Mouse (Mus musculus) limb, embryonic 11.5 days (tissue): ENCODE data around the gene Snx13. TPM values are rescaled to one million over a fixed set of nuclear protein-coding genes. Genes with fewer than 3 reads are reported as not detected.

ENCODE experiments used
- ATAC-seq: fragments of 200-750 bp; cut with Nextera tagmentation; 2 replicates; pipeline ENCODE4 v1.8.0; 2017; ENCODE audit warnings: low read depth; ENCODE audit not compliant: insufficient number of reproducible peaks, low FRiP score, low TSS enrichment
- DNase-seq: peaks from one replicate; pipeline ENCODE4 v3.0.0-alpha.2; 2015; ENCODE audit warnings: low spot score
- H3K27ac ChIP-seq: fragments of 300-500 bp; sonication (generic); replicated peaks from 2 replicates; pipeline ENCODE4 v1.5.1; 2014; ENCODE audit warnings: low read depth, mild to moderate bottlenecking, low read length
- H3K27me3 ChIP-seq: fragments of 300-500 bp; sonication (generic); 2 replicates; pipeline ENCODE4 v1.6.1; 2014; ENCODE audit warnings: mild to moderate bottlenecking, low read length, mixed read lengths; ENCODE audit not compliant: control insufficient read depth, insufficient read depth
- H3K36me3 ChIP-seq: fragments of 300-500 bp; sonication (generic); 2 replicates; pipeline ENCODE4 v1.6.1; 2014; ENCODE audit warnings: mild to moderate bottlenecking, low read length, moderate library complexity, mixed read lengths; ENCODE audit not compliant: control insufficient read depth, insufficient read depth
- H3K4me1 ChIP-seq: fragments of 300-500 bp; sonication (generic); 2 replicates; pipeline ENCODE4 v1.6.1; 2014; ENCODE audit warnings: low read length, mixed read lengths; ENCODE audit not compliant: control insufficient read depth, insufficient read depth
- H3K4me2 ChIP-seq: fragments of 300-500 bp; sonication (generic); 2 replicates; pipeline ENCODE4 v1.6.1; 2014; ENCODE audit warnings: low read depth, mild to moderate bottlenecking, moderate library complexity; ENCODE audit not compliant: severe bottlenecking
- H3K4me3 ChIP-seq: fragments of 300-500 bp; sonication (generic); 2 replicates; pipeline ENCODE4 v1.5.1; 2014; ENCODE audit warnings: low read depth, low read length
- H3K9ac ChIP-seq: fragments of 300-500 bp; sonication (generic); 2 replicates; pipeline ENCODE4 v1.6.1; 2014; ENCODE audit warnings: mild to moderate bottlenecking, low read length
- H3K9me3 ChIP-seq: fragments of 300-500 bp; sonication (generic); 2 replicates; pipeline ENCODE4 v1.6.1; 2016; ENCODE audit warnings: low read length; ENCODE audit not compliant: control insufficient read depth
- WGBS: fragments of 180-500 bp; shearing (Covaris S2); extraction: QIAGEN DNeasy Blood & Tissue Kit; methylation state at CpG from one replicate; pipeline ENCODE4 v1.1.7; 2014; 5-methylcytosine and 5-hydroxymethylcytosine counted together
- polyA plus RNA-seq: library from polyadenylated mRNA; unstranded; fragments of >200 nt; fragmentation: Nextera tagmentation; extraction: Ambion mirVana; gene quantifications from 2 replicates; pipeline ENCODE4 v1.2.1, GENCODE M21; 2014

Gene Snx13
- 19.3 and 23.8 TPM in 2 replicates for polyA plus RNA-seq

- peak within 1 kb of the TSS; percentile 91 for H3K9ac ChIP-seq
- peak within 1 kb of the TSS; percentile 81 for H3K27ac ChIP-seq
- no peaks in the 10 kb centered on the region for H3K27me3 ChIP-seq
- under 1% methylated on average over 51 of the region's 51 CpGs for WGBS
- no peaks in the 10 kb centered on the region for H3K36me3 ChIP-seq
- DNase-seq (peak; percentile 91), ATAC-seq (peak; percentile 98)
- H3K4me2 ChIP-seq: peak within 1 kb of the TSS; percentile 54
- peak within 1 kb of the TSS; percentile 93 for H3K4me3 ChIP-seq
- peaks cover 6% of the 10 kb centered on the region for H3K4me1 ChIP-seq
- no peaks in the 10 kb centered on the region for H3K9me3 ChIP-seq
These were observed at the start of gene Snx13 for GRCm38 (mm10) chr12:35046999-35047319. Gene Snx13, plus strand, starts transcription at chr12:35047186.

- no peaks in the 10 kb centered on the region for H3K36me3 ChIP-seq
- H3K9me3 ChIP-seq: no peaks in the 10 kb centered on the region
- no peaks in the 10 kb centered on the region for H3K4me1 ChIP-seq
- H3K27me3 ChIP-seq: no peaks in the 10 kb centered on the region
- no peak overlapping the region for H3K4me2 ChIP-seq
- WGBS: 90% methylated on average over 3 of the region's 3 CpGs
- H3K9ac ChIP-seq: no peak overlapping the region
- no peak overlapping the region for H3K27ac ChIP-seq
- no peak overlapping the region for H3K4me3 ChIP-seq
- ATAC-seq (no peak), DNase-seq (no peak)
These were observed 49.3 kb upstream of the Snx13 start for GRCm38 (mm10) chr12:34997597-34998182.

- WGBS: 78% methylated on average over 12 of the region's 12 CpGs
- no peaks in the 10 kb centered on the region for H3K4me1 ChIP-seq
- H3K4me2 ChIP-seq: no peak overlapping the region
- H3K9ac ChIP-seq: no peak overlapping the region
- H3K27ac ChIP-seq: no peak overlapping the region
- no peak overlapping the region for H3K4me3 ChIP-seq
- no peaks in the 10 kb centered on the region for H3K27me3 ChIP-seq
- ATAC-seq (no peak), DNase-seq (no peak)
- H3K36me3 ChIP-seq: no peaks in the 10 kb centered on the region
- H3K9me3 ChIP-seq: no peaks in the 10 kb centered on the region
These were observed 48.1 kb upstream of the Snx13 start for GRCm38 (mm10) chr12:34998778-34999467.

GRCm38 (mm10) chr12:35000323-35000722 is 46.7 kb upstream of the Snx13 start:
- no peaks in the 10 kb centered on the region for H3K9me3 ChIP-seq
- H3K4me3 ChIP-seq: no peak overlapping the region
- H3K36me3 ChIP-seq: no peaks in the 10 kb centered on the region
- 74% methylated on average over 4 of the region's 4 CpGs for WGBS
- DNase-seq: no peak
- H3K9ac ChIP-seq: no peak overlapping the region
- H3K27me3 ChIP-seq: no peaks in the 10 kb centered on the region
- H3K27ac ChIP-seq: no peak overlapping the region
- no peak for ATAC-seq
- no peaks in the 10 kb centered on the region for H3K4me1 ChIP-seq
- H3K4me2 ChIP-seq: no peak overlapping the region

GRCm38 (mm10) chr12:35005748-35006147 is 41.2 kb upstream of the Snx13 start:
- no peak overlapping the region for H3K4me2 ChIP-seq
- no peaks in the 10 kb centered on the region for H3K27me3 ChIP-seq
- no peak overlapping the region for H3K4me3 ChIP-seq
- no peaks in the 10 kb centered on the region for H3K36me3 ChIP-seq
- H3K27ac ChIP-seq: no peak overlapping the region
- no peak for DNase-seq
- H3K4me1 ChIP-seq: no peaks in the 10 kb centered on the region
- H3K9ac ChIP-seq: no peak overlapping the region
- ATAC-seq: no peak
- no peaks in the 10 kb centered on the region for H3K9me3 ChIP-seq

- DNase-seq: no peak
- H3K27ac ChIP-seq: no peak overlapping the region
- no peaks in the 10 kb centered on the region for H3K4me1 ChIP-seq
- H3K9me3 ChIP-seq: no peaks in the 10 kb centered on the region
- H3K9ac ChIP-seq: no peak overlapping the region
- no peaks in the 10 kb centered on the region for H3K27me3 ChIP-seq
- WGBS: 97% methylated on average over 1 of the region's 1 CpGs
- no peaks in the 10 kb centered on the region for H3K36me3 ChIP-seq
- H3K4me2 ChIP-seq: no peak overlapping the region
- no peak overlapping the region for H3K4me3 ChIP-seq
- ATAC-seq: no peak
These were observed 39.1 kb upstream of the Snx13 start for GRCm38 (mm10) chr12:35007851-35008250.

DNA sequence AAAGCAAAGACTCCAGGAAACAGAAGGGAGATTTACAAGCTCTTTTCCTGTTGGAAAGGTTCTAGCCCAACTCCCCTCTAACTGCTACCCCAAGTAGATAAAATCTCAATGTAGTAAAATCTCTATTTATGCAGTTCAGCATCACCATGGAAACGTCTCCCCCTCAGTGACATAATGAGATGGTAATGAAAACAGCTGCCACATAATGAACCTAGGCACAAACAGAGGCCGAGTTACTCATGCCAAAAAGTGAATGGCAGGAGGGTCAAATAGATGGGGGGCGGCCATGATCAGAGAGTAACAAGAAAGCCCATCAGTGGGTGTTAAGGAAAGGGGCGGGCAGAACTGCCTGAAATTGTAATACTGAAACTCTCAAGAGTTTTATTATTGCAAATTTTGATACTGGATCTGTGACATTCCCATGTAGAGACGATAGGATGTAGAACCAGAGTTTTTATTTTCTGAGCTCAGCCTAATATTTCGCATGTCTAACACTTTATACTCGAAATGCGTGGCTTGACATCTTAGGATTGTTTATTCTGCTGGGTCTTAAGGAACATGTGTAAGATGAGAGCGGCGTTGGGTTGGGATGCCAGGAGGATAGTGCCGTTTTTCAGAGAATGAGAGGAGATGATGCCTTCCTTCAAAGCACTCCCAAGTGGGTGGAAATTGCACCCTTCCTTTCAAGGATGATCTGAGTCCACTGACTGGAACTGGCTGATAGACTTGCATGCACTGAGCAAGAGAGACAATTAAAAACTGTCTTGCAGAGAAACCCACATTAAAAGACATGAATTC is 38.4 kb upstream of the Snx13 start:
- Histone ChIP-seq H3K9ac (no peak overlapping the region), H3K36me3 (no peaks in the 10 kb centered on the region), H3K4me3 (no peak overlapping the region), H3K27me3 (no peaks in the 10 kb centered on the region), H3K4me1 (no peaks in the 10 kb centered on the region), H3K27ac (no peak overlapping the region), H3K9me3 (no peaks in the 10 kb centered on the region), H3K4me2 (no peak overlapping the region)
- ATAC-seq (no peak), DNase-seq (no peak)
- WGBS: 69% methylated on average over 11 of the region's 11 CpGs

DNA sequence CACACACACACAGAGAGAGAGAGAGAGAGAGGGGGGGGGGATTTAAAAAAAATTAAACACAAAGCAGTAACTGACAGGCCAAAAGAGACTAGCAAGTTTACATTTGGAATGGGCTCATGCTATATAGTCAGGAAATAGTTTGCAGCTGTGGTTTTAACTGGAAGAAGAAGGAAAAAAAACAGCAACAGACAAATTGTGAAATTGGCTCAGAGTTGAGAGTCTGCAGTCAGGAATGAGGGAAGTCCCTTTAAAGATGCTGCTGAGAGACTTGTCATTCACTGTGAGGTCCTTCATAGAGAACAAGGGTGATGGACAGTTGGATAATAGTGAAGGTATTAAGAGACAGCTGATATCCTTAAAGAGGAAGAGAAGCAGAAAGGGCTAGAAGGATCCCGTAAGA is 35.5 kb upstream of the Snx13 start:
- Histone ChIP-seq H3K9ac (no peak overlapping the region), H3K4me1 (no peaks in the 10 kb centered on the region), H3K27me3 (no peaks in the 10 kb centered on the region), H3K4me2 (no peak overlapping the region), H3K36me3 (no peaks in the 10 kb centered on the region), H3K4me3 (no peak overlapping the region), H3K9me3 (no peaks in the 10 kb centered on the region), H3K27ac (no peak overlapping the region)
- ATAC-seq (no peak), DNase-seq (no peak)
- 90% methylated on average over 1 of the region's 1 CpGs for WGBS
